Mouse (Mus musculus) liver, embryonic 14.5 days (tissue): ENCODE data around the gene Nos1ap. TPM values are rescaled to one million over a fixed set of nuclear protein-coding genes. Genes with fewer than 3 reads are reported as not detected.

Experiments used
- ATAC-seq: fragments of 200-750 bp; cut with Nextera tagmentation; 2 replicates; pipeline ENCODE4 v1.8.0; 2017; ENCODE audit warnings: moderate number of reproducible peaks, mild to moderate bottlenecking, moderate library complexity; ENCODE audit not compliant: insufficient read depth
- DNase-seq, 3 experiments: peaks; one replicate each; pipeline ENCODE4 v3.0.0-alpha.2; 2012 to 2013; ENCODE audit warnings: low read depth in 3 of 3, low spot score in 3 of 3
- H3K27ac ChIP-seq: fragments of 300-500 bp; sonication (generic); 2 replicates; pipeline ENCODE4 v1.5.1; 2014; ENCODE audit warnings: moderate library complexity, mild to moderate bottlenecking, control low read depth, inconsistent platforms
- H3K27me3 ChIP-seq: fragments of 300-500 bp; sonication (generic); 2 replicates; pipeline ENCODE4 v1.6.1; 2014; ENCODE audit warnings: mild to moderate bottlenecking, low read length, moderate library complexity; ENCODE audit not compliant: control insufficient read depth, insufficient read depth
- H3K36me3 ChIP-seq: fragments of 300-500 bp; sonication (generic); replicated peaks from 2 replicates; pipeline ENCODE4 v1.6.1; 2014; ENCODE audit warnings: low read depth; ENCODE audit not compliant: control insufficient read depth, insufficient read depth
- H3K4me1 ChIP-seq, 2 experiments: fragments of 200-500 bp in 1 of 2; fragments of 300-500 bp in 1 of 2; sonication (generic) in 1 of 2; replicated peaks; 2 replicates each; pipeline ENCODE4 v1.6.1; 2012 to 2014; ENCODE audit warnings: antibody characterized with exemption in 1 of 2, inconsistent platforms in 1 of 2, low read length in 1 of 2; ENCODE audit not compliant: control insufficient read depth in 2 of 2, insufficient read depth in 2 of 2
- H3K4me2 ChIP-seq: fragments of 300-500 bp; sonication (generic); 2 replicates; pipeline ENCODE4 v1.6.1; 2014; ENCODE audit warnings: low read depth, mild to moderate bottlenecking, control low read depth, moderate library complexity
- H3K4me3 ChIP-seq, 2 experiments: fragments of 200-500 bp in 1 of 2; fragments of 300-500 bp in 1 of 2; sonication (generic) in 1 of 2; 2 replicates each; pipeline ENCODE4 v1.5.1; 2012 to 2014; ENCODE audit warnings: low read depth in 2 of 2, low read length in 2 of 2, mild to moderate bottlenecking in 2 of 2, control low read depth in 1 of 2, inconsistent platforms in 1 of 2, moderate library complexity in 1 of 2; ENCODE audit not compliant: insufficient read depth in 1 of 2
- H3K9ac ChIP-seq: fragments of 300-500 bp; sonication (generic); replicated peaks from 2 replicates; pipeline ENCODE4 v1.6.1; 2014; ENCODE audit warnings: mild to moderate bottlenecking, control low read depth, moderate library complexity
- H3K9me3 ChIP-seq: fragments of 300-500 bp; sonication (generic); 2 replicates; pipeline ENCODE4 v1.6.1; 2016; ENCODE audit warnings: low read length, mixed read lengths; ENCODE audit not compliant: control insufficient read depth
- CTCF ChIP-seq: IDR thresholded peaks from 2 replicates; pipeline ENCODE4 v1.5.1; 2016; ENCODE audit warnings: antibody characterized with exemption, low read depth, control low read depth
- EP300 ChIP-seq: IDR thresholded peaks from 2 replicates; pipeline ENCODE4 v1.6.1; 2016; ENCODE audit warnings: antibody characterized with exemption, low read depth
- WGBS: fragments of 180-500 bp; shearing (Covaris S2); extraction: QIAGEN DNeasy Blood & Tissue Kit; methylation state at CpG from one replicate; pipeline ENCODE4 v1.1.7; 2014; ENCODE audit not compliant: insufficient replicate concordance; 5-methylcytosine and 5-hydroxymethylcytosine counted together
- polyA plus RNA-seq, 2 experiments: library from polyadenylated mRNA; depleted of rRNA in 1 of 2; stranded (reverse) in 1 of 2; unstranded in 1 of 2; fragments of >200 nt; fragmentation: Nextera tagmentation in 1 of 2; extraction: Ambion mirVana in 1 of 2; gene quantifications; 2 replicates each; pipeline versions ENCODE4 v1.2.1 to v1.2.3; 2012 to 2014

Gene Nos1ap
- polyA plus RNA-seq, 2 experiments = 1.8 to 2.2 TPM

DNA sequence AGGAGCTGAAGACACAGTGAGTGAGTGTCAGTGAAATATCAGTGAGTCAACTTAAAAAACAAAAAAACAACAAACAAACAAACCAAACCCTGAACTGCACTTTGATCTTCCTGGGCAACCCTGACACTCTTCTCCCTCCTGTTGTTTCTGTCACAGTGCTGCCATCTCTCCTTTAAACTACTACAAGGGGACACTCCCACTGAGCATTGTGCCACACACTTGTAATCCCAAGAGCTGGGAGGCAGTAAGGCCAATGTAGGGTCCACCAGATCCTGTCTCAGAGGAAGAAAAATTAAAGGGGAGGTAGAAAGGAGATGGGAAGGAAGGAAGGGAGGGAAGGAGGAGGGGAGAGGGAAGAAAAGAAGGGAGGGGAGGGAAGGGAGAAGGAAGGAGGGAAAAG is 116.8 kb downstream of the Nos1ap start:
- Histone ChIP-seq H3K9ac (no peak overlapping the region), H3K27ac (no peak overlapping the region), H3K4me1 (peaks cover 0 to 1% of the 10 kb centered on the region in 2 experiments; a peak in 2 of 4 replicates), H3K9me3 (no peaks in the 10 kb centered on the region), H3K4me3 (no peak overlapping the region), H3K4me2 (no peak overlapping the region), H3K36me3 (no peaks in the 10 kb centered on the region), H3K27me3 (no peaks in the 10 kb centered on the region)
- no peak for TF ChIP-seq EP300
- TF ChIP-seq CTCF = no peak
- no peak for DNase-seq
- ATAC-seq = no peak

DNA sequence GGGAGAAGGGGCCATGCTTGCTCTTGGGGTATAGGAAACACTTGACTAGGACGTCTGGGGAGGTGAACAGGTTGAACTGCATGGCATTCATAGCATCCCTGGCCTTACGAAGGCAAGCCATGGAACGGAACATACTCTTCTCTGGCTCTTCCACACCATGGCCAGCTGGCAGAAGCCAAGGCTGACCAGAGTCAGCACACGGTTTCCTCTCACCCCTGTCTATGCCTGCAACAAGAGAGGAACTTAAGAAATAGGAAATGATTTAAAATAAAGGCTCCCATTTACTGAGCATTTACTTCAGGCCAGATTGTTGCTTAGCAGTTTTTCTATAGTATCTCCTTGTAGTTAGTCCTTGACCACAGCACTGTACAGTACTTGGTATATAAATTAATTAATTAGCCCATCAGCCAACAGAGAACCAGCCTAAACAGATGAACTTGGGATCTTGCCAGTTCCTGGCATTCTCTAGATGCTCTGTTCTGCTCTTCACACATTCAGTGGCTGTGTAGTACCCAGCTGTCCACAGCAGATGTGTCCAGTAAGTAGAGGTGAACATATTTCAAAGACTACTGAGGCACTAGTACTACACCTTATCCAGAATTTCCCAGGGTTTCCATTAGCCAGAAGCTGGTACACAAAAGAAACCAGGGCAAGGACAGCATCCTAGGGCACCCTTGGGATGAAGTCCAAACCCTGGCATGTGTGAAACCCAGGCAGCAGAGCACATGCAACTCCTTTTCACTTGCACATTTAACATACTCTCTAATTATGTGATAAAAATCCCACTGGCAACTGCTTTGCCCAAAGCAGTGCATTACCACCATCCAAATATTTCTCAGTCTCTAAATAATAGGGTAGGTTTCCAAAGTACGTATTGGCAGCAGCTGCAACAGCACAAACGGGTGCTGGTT is 123.3 kb downstream of the Nos1ap start:
- Histone ChIP-seq H3K4me3 (no peak overlapping the region), H3K9me3 (no peaks in the 10 kb centered on the region), H3K27ac (no peak overlapping the region), H3K4me1 (0 out of 4 replicates have a peak, but pooled peaks cover 0 to 2% of the 10 kb centered on the region in 2 experiments), H3K4me2 (no peak overlapping the region), H3K36me3 (no peaks in the 10 kb centered on the region), H3K27me3 (no peaks in the 10 kb centered on the region), H3K9ac (no peak overlapping the region)
- DNase-seq = no peak
- ATAC-seq = no peak
- WGBS = 41% methylated on average over 6 of the region's 6 CpGs
- TF ChIP-seq CTCF (no peak), EP300 (no peak)

DNA sequence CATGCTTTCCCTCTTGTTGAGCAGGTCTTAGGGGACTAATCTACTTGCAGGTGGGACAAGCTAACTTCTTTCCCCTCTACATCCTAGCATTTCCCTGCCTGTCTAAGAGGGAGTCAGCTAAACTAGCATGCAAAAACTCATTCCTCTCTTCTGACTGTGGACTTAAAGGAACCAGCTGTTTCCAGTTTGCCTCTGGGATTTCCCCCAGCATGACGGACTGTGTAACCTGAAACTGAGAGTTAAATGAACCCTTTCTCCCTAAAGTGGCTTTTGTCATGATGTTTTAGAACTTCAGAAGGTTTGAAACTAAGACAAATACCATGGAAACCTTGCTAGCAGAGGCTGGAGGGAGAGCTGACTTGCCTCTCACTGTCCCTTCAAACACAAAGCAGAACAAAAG is 127.5 kb downstream of the Nos1ap start:
- ATAC-seq (no peak), DNase-seq (no peak)
- 65% methylated on average over 1 of the region's 1 CpGs for WGBS
- H3K36me3 ChIP-seq = no peaks in the 10 kb centered on the region
- H3K4me1 ChIP-seq = 0 out of 4 replicates have a peak, but pooled peaks cover 0 to 3% of the 10 kb centered on the region in 2 experiments
- no peak overlapping the region for H3K4me2 ChIP-seq
- no peaks in the 10 kb centered on the region for H3K9me3 ChIP-seq
- no peak for TF ChIP-seq CTCF
- no peak for TF ChIP-seq EP300
- no peak overlapping the region for H3K27ac ChIP-seq
- H3K27me3 ChIP-seq = no peaks in the 10 kb centered on the region
- no peak overlapping the region for H3K9ac ChIP-seq
- H3K4me3 ChIP-seq = no peak overlapping the region

DNA sequence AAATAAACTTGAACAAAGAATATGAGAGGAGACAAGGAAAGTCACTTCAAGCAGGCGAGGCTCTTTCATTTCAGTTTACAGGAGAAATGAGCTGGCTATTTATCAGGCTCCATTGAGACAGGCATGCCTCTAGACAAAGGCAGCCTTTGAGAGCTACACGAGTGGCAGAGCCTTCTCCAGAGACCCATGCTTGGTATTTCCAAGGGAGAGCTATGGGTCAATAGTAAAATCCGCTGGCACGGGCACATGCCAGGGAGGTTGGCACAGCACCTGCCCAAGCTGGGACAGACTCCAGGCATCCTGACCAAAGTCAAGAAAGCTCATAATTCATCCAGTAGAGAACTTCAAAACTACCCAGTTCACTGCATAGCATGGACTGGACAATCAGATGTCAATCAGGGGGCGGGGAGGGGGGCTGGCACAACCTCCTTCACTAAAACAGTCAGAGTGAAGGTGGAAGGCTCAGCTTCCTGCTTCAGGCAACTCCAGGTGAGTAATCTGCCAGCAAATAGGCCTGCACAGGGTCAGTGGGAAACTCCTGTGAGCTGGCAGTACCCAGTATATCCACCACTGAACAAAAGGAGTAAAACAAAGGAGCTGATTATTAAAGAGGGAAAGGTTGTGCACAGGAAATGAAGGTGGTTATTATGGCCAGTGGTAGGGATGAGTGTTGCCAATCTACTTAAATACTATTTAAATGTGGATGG is 129.6 kb downstream of the Nos1ap start:
- H3K9ac ChIP-seq = no peak overlapping the region
- H3K9me3 ChIP-seq = no peaks in the 10 kb centered on the region
- H3K36me3 ChIP-seq = no peaks in the 10 kb centered on the region
- ATAC-seq = no peak
- H3K4me2 ChIP-seq = no peak overlapping the region
- H3K4me1 ChIP-seq = 0 out of 4 replicates have a peak, but pooled peaks cover 0 to 1% of the 10 kb centered on the region in 2 experiments
- H3K4me3 ChIP-seq = no peak overlapping the region
- DNase-seq = no peak
- TF ChIP-seq EP300 (no peak), CTCF (no peak)
- no peak overlapping the region for H3K27ac ChIP-seq
- H3K27me3 ChIP-seq = no peaks in the 10 kb centered on the region
- 62% methylated on average over 5 of the region's 5 CpGs for WGBS

DNA sequence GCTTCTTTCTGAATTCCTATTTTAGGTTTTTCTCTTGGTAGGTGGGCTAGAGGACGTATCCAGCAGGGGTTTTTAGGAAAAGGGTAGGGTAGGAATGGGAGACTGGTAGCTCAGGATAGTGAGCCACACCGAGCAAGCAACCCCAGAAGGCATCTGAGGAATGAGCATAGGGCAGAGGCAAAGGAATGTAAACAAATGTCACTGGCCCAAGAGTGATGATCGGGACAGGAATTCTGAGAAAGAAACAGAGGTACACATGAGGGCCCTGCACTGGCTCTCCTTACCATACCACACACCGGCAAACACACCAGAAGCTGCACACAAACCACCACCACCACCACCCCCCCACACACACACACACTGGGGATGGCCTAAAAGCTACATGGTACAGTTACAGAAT is 132.0 kb downstream of the Nos1ap start:
- no peaks in the 10 kb centered on the region for H3K36me3 ChIP-seq
- H3K4me2 ChIP-seq = no peak overlapping the region
- peaks cover 0 to 3% of the 10 kb centered on the region in 2 experiments; a peak in 1 of 4 replicates for H3K4me1 ChIP-seq
- no peaks in the 10 kb centered on the region for H3K9me3 ChIP-seq
- no peak overlapping the region for H3K9ac ChIP-seq
- H3K4me3 ChIP-seq = no peak overlapping the region
- H3K27me3 ChIP-seq = no peaks in the 10 kb centered on the region
- no peak for TF ChIP-seq EP300
- TF ChIP-seq CTCF = no peak
- DNase-seq (no peak), ATAC-seq (no peak)
- no peak overlapping the region for H3K27ac ChIP-seq
- 47% methylated on average over 4 of the region's 4 CpGs for WGBS
